Mouse (Mus musculus): ENCODE measurements at regions not wholly inside any gene's neighbourhood (a gene's known extent, or its start where the extent isn't known, plus 50 kb on each side); places are given as distances from the start of the nearest gene placed in this dataset.

- Histone ChIP-seq H3K4me1 (ENCODE audit: control insufficient read depth, insufficient read depth) (no peaks in the 10 kb centered on the region), H3K9me3 (replicated peaks; ENCODE audit: control insufficient read depth, low read length) (no peaks in the 10 kb centered on the region), H3K36me3 (replicated peaks; ENCODE audit: control insufficient read depth, insufficient read depth, low read length) (no peaks in the 10 kb centered on the region), H3K4me2 (ENCODE audit: low read depth, low read length) (no peak overlapping the region), H3K4me3 (ENCODE audit: low read depth, low read length) (no peak overlapping the region), H3K9ac (replicated peaks; ENCODE audit: low read depth, low read length) (no peak overlapping the region), H3K27me3 (ENCODE audit: control insufficient read depth, insufficient read depth, low read length) (no peaks in the 10 kb centered on the region), H3K27ac (ENCODE audit: low read depth) (no peak overlapping the region)
- no peak for TF ChIP-seq CTCF (IDR thresholded peaks at IDR 0.05; ENCODE audit: low read depth)
- no peak for TF ChIP-seq EP300 (IDR thresholded peaks at IDR 0.05; ENCODE audit: low read depth)
- DNase-seq (ENCODE audit: low spot score) = no peak
- no peak for ATAC-seq (ENCODE audit: insufficient read depth, low read depth)
- WGBS = 60% methylated on average over 6 of the region's 6 CpGs
These were observed 804.3 kb downstream of the Tmem132b start for GRCm38 (mm10) chr5:126335553-126336520.

- Histone ChIP-seq H3K4me1 (ENCODE audit: control insufficient read depth, insufficient read depth) (no peaks in the 10 kb centered on the region), H3K36me3 (replicated peaks; ENCODE audit: control insufficient read depth, insufficient read depth, low read length) (no peaks in the 10 kb centered on the region), H3K9me3 (replicated peaks; ENCODE audit: control insufficient read depth, low read length) (no peaks in the 10 kb centered on the region), H3K27me3 (ENCODE audit: control insufficient read depth, insufficient read depth, low read length) (no peaks in the 10 kb centered on the region), H3K4me3 (ENCODE audit: low read depth, low read length) (no peak overlapping the region), H3K4me2 (ENCODE audit: low read depth, low read length) (no peak overlapping the region), H3K9ac (replicated peaks; ENCODE audit: low read depth, low read length) (no peak overlapping the region), H3K27ac (ENCODE audit: low read depth) (no peak overlapping the region)
- WGBS = 67% methylated on average over 1 of the region's 1 CpGs
- no peak for TF ChIP-seq EP300 (IDR thresholded peaks at IDR 0.05; ENCODE audit: low read depth)
- TF ChIP-seq CTCF (IDR thresholded peaks at IDR 0.05; ENCODE audit: low read depth) = no peak
- ATAC-seq (ENCODE audit: insufficient read depth, low read depth) (no peak), DNase-seq (ENCODE audit: low spot score) (no peak)
These were observed 806.3 kb downstream of the Tmem132b start for GRCm38 (mm10) chr5:126337884-126338283.

- no peaks in the 10 kb centered on the region for H3K27me3 ChIP-seq (ENCODE audit: control insufficient read depth, insufficient read depth, low read length)
- DNase-seq (ENCODE audit: low spot score) (no peak), ATAC-seq (ENCODE audit: insufficient read depth, low read depth) (no peak)
- H3K4me3 ChIP-seq (ENCODE audit: low read depth, low read length) = no peak overlapping the region
- no peaks in the 10 kb centered on the region for H3K9me3 ChIP-seq (replicated peaks; ENCODE audit: control insufficient read depth, low read length)
- H3K9ac ChIP-seq (replicated peaks; ENCODE audit: low read depth, low read length) = no peak overlapping the region
- TF ChIP-seq EP300 (IDR thresholded peaks at IDR 0.05; ENCODE audit: low read depth) = no peak
- no peak for TF ChIP-seq CTCF (IDR thresholded peaks at IDR 0.05; ENCODE audit: low read depth)
- no peaks in the 10 kb centered on the region for H3K4me1 ChIP-seq (ENCODE audit: control insufficient read depth, insufficient read depth)
- H3K27ac ChIP-seq (ENCODE audit: low read depth) = no peak overlapping the region
- no peak overlapping the region for H3K4me2 ChIP-seq (ENCODE audit: low read depth, low read length)
- 69% methylated on average over 9 of the region's 9 CpGs for WGBS
- H3K36me3 ChIP-seq (replicated peaks; ENCODE audit: control insufficient read depth, insufficient read depth, low read length) = no peaks in the 10 kb centered on the region
These were observed 812.0 kb downstream of the Tmem132b start for GRCm38 (mm10) chr5:126343570-126343969.

- TF ChIP-seq CTCF (IDR thresholded peaks at IDR 0.05; ENCODE audit: low read depth) (no peak), EP300 (IDR thresholded peaks at IDR 0.05; ENCODE audit: low read depth) (no peak)
- ATAC-seq (ENCODE audit: insufficient read depth, low read depth) = no peak
These were observed 819.4 kb downstream of the Tmem132b start for GRCm38 (mm10) chr5:126350936-126351335.

GRCm38 (mm10) chr5:126369436-126369835 is 837.9 kb downstream of the Tmem132b start:
- DNase-seq (ENCODE audit: low spot score) (no peak), ATAC-seq (ENCODE audit: insufficient read depth, low read depth) (no peak)
- Histone ChIP-seq H3K4me2 (ENCODE audit: low read depth, low read length) (no peak overlapping the region), H3K4me3 (ENCODE audit: low read depth, low read length) (no peak overlapping the region), H3K27me3 (ENCODE audit: control insufficient read depth, insufficient read depth, low read length) (no peaks in the 10 kb centered on the region), H3K36me3 (replicated peaks; ENCODE audit: control insufficient read depth, insufficient read depth, low read length) (no peaks in the 10 kb centered on the region), H3K9ac (replicated peaks; ENCODE audit: low read depth, low read length) (no peak overlapping the region), H3K4me1 (ENCODE audit: control insufficient read depth, insufficient read depth) (no peaks in the 10 kb centered on the region), H3K9me3 (replicated peaks; ENCODE audit: control insufficient read depth, low read length) (0 out of 2 replicates have a peak, but pooled peaks cover 4% of the 10 kb centered on the region), H3K27ac (ENCODE audit: low read depth) (no peak overlapping the region)
- WGBS = 67% methylated on average over 2 of the region's 2 CpGs
- no peak for TF ChIP-seq CTCF (IDR thresholded peaks at IDR 0.05; ENCODE audit: low read depth)
- no peak for TF ChIP-seq EP300 (IDR thresholded peaks at IDR 0.05; ENCODE audit: low read depth)

More at GRCm38 (mm10) chr5:126350936-126351335, 819.4 kb downstream of the Tmem132b start:
- Histone ChIP-seq H3K27ac (ENCODE audit: low read depth) (no peak overlapping the region), H3K4me3 (ENCODE audit: low read depth, low read length) (no peak overlapping the region), H3K9ac (replicated peaks; ENCODE audit: low read depth, low read length) (no peak overlapping the region), H3K36me3 (replicated peaks; ENCODE audit: control insufficient read depth, insufficient read depth, low read length) (no peaks in the 10 kb centered on the region), H3K4me1 (ENCODE audit: control insufficient read depth, insufficient read depth) (no peaks in the 10 kb centered on the region), H3K9me3 (replicated peaks; ENCODE audit: control insufficient read depth, low read length) (peaks cover 17% of the 10 kb centered on the region; the same call in 1 of the 2 replicates), H3K4me2 (ENCODE audit: low read depth, low read length) (no peak overlapping the region), H3K27me3 (ENCODE audit: control insufficient read depth, insufficient read depth, low read length) (no peaks in the 10 kb centered on the region)
- DNase-seq (ENCODE audit: low spot score) = no peak
- 80% methylated on average over 2 of the region's 2 CpGs for WGBS
